Mouse (Mus musculus) C2C12 (cell line): Measurements from ENCODE around the gene Ggnbp2. TPM values are rescaled to one million over a fixed set of nuclear protein-coding genes. Genes with fewer than 3 reads are reported as not detected.
"Not testable (repeated sequence)": the region's sequence is repeated elsewhere in the genome, so short reads cannot be mapped to it uniquely, and the experiment has no call there.

Experiments used
- H3K27me3 ChIP-seq: one replicate; pipeline ENCODE4 v1.6.1; 2011; ENCODE audit not compliant: control insufficient read depth, insufficient read depth, insufficient read length
- H3K36me3 ChIP-seq: one replicate; pipeline ENCODE4 v1.6.1; 2011; ENCODE audit not compliant: control insufficient read depth, insufficient read depth
- H3K4me3 ChIP-seq: one replicate; pipeline ENCODE4 v1.5.1; 2011; ENCODE audit warnings: mild to moderate bottlenecking, control low read depth; ENCODE audit not compliant: poor library complexity, insufficient read depth, severe bottlenecking
- H3K79me2 ChIP-seq: one replicate; pipeline ENCODE4 v1.6.1; 2011; ENCODE audit not compliant: control insufficient read depth, insufficient read depth
- H3K79me3 ChIP-seq: one replicate; pipeline ENCODE4 v1.6.1; 2011; ENCODE audit warnings: low read depth, control low read depth
- H3ac ChIP-seq: one replicate; pipeline ENCODE3; 2011; ENCODE audit warnings: low read depth; ENCODE audit not compliant: control insufficient read depth, insufficient read length
- CEBPB ChIP-seq: IDR thresholded peaks from one replicate; pipeline ENCODE4 v1.6.1; 2011; ENCODE audit warnings: low read depth, mild to moderate bottlenecking, control low read depth, moderate library complexity
- CTCF ChIP-seq: IDR thresholded peaks from one replicate; pipeline ENCODE4 v1.5.1; 2011; ENCODE audit not compliant: control insufficient read depth, insufficient read depth, insufficient read length
- FOSL1 ChIP-seq: IDR thresholded peaks from one replicate; pipeline ENCODE4 v1.8.0; 2011; ENCODE audit warnings: mild to moderate bottlenecking, low read length; ENCODE audit not compliant: poor library complexity, insufficient read depth, severe bottlenecking
- MAX ChIP-seq: IDR thresholded peaks from one replicate; pipeline ENCODE4 v1.6.1; 2011; ENCODE audit warnings: mild to moderate bottlenecking, control low read depth
- MYOD1 ChIP-seq: IDR thresholded peaks from one replicate; pipeline ENCODE4 v1.6.1; 2011; ENCODE audit warnings: low read depth; ENCODE audit not compliant: control insufficient read depth, insufficient read length
- MYOG ChIP-seq: IDR thresholded peaks from one replicate; pipeline ENCODE4 v1.6.1; 2011; ENCODE audit not compliant: control insufficient read depth, insufficient read length; ENCODE audit errors: extremely low read depth
- USF1 ChIP-seq: IDR thresholded peaks from one replicate; pipeline ENCODE4 v1.6.1; 2011; ENCODE audit warnings: low read depth, mild to moderate bottlenecking, control low read depth, moderate library complexity
- polyA plus RNA-seq: library from polyadenylated mRNA; unstranded; fragments of >200 nt; fragmentation: generic; extraction: Trizol; gene quantifications from one replicate; pipeline ENCODE4 v1.2.1, GENCODE M21; 2012; ENCODE audit warnings: missing spikeins

The Ggnbp2 gene
- polyA plus RNA-seq, 1 experiment = 21.1 TPM

DNA sequence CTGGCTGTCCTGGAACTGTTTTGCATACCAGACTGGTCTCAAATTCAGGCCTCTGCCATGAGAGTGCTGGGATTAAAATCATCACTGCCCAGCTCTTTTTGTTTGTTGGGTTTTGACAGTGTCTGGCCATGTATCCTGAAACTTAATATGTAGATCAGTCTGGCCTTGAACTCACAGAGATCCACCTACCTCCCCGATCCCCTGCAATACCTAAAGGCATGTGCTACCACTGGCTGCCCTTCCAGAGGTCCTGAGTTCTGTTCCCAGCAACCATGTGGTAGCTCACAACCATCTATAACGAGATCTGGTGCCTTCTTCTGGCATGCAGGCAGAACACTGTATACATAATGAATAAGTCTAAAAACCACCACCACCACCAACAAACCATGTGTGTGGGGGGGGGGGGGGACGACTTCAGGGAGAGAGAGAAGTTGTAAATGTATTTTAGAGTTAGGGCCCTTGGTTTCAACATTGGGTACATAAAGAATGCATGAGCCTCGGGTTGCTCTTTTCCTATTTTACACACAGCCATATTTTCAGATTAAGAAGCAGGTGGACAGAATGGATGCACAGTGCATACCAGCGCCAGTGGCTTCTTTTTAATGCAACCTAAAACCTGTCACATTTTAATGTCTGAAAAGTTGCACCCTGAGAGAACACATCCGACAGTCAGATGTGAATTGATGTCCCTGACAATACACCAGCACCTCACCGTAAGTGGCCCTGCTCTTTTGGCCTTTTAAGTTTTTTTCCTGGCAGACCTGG lies 8.6 kb upstream of the Ggnbp2 start:
- TF ChIP-seq MYOG = no peak
- no peak for TF ChIP-seq MAX
- no peak for TF ChIP-seq CEBPB
- no peak for TF ChIP-seq USF1
- TF ChIP-seq CTCF = no peak
- no peak for TF ChIP-seq MYOD1
- no peak for TF ChIP-seq FOSL1

DNA sequence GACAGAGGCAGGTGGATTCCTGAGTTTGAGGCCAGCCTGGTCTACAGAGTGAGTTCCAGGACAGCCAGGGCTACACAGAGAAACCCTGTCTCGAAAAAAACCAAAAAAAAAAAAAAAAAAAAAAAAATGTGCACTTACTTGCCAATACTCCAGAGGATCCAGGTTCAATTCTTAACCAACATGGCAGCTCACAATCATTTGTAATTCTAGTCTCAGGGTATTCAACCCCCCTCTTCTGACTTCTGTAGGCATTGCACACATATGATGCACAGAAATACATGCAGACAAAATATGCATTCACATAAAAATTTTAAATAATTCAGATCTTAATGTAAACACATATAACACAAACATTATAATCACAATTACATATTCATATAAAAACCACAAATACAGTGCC lies 5.4 kb upstream of the Ggnbp2 start:
- peaks cover 60% of the 10 kb centered on the region for H3K79me2 ChIP-seq
- H3K27me3 ChIP-seq, H3K4me3 ChIP-seq, H3ac ChIP-seq: not testable (repeated sequence)
- H3K79me3 ChIP-seq = peaks cover 22% of the 10 kb centered on the region
- peaks cover 15% of the 10 kb centered on the region for H3K36me3 ChIP-seq

More for the DNA sequence above, 8.6 kb upstream of the Ggnbp2 start:
- Histone ChIP-seq H3K79me3 (peaks cover 23% of the 10 kb centered on the region), H3K27me3 (no peaks in the 10 kb centered on the region), H3K4me3 (peak overlapping the region; percentile 56), H3ac (peak overlapping the region; percentile 90), H3K79me2 (peaks cover 55% of the 10 kb centered on the region), H3K36me3 (peaks cover 44% of the 10 kb centered on the region)

DNA sequence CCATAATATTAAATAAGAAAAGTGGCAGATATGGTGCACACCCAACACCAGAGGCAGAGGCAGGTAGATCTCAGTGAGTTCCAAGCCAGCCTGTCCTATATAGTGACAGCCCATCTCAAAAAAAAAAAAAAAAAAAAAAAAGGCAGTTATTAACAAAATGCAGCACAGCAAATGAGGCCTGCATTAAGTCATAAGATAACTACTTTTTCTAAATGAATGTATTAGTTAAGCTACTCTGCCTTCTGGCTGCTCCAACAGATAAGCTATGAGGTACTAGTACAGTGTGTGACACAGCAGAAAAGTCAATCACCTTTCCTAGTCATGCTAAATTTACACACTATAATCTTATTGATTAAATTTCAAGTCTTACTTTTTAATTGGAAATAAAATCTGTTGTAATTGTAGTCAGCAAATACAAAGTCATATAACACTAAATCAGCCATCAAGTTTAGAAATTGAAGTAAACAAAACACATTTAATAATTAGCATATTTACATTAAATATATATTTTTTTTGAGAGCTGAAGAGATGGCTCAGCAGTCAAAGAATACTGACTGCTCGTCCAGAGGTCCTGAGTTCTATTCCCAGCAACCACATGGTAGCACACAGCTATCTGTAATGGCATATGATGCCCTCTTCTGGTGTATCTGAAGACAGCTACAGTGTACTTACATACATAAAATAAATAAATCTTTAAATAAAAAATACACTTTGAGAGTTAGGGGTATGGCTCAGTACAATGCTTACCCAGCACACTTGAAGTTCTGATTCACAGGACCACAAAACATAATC lies 2.6 kb upstream of the Ggnbp2 start:
- H3K36me3 ChIP-seq = peaks cover 27% of the 10 kb centered on the region
- H3K27me3 ChIP-seq = no peaks in the 10 kb centered on the region
- TF ChIP-seq MYOG = no peak
- TF ChIP-seq CTCF = no peak
- TF ChIP-seq MYOD1 = no peak
- no peak for TF ChIP-seq CEBPB
- no peak for TF ChIP-seq MAX
- no peak for TF ChIP-seq USF1
- TF ChIP-seq FOSL1 = no peak
- no peak overlapping the region for H3ac ChIP-seq
- no peak overlapping the region for H3K4me3 ChIP-seq
- peaks cover 35% of the 10 kb centered on the region for H3K79me3 ChIP-seq
- H3K79me2 ChIP-seq = peaks cover 56% of the 10 kb centered on the region

DNA sequence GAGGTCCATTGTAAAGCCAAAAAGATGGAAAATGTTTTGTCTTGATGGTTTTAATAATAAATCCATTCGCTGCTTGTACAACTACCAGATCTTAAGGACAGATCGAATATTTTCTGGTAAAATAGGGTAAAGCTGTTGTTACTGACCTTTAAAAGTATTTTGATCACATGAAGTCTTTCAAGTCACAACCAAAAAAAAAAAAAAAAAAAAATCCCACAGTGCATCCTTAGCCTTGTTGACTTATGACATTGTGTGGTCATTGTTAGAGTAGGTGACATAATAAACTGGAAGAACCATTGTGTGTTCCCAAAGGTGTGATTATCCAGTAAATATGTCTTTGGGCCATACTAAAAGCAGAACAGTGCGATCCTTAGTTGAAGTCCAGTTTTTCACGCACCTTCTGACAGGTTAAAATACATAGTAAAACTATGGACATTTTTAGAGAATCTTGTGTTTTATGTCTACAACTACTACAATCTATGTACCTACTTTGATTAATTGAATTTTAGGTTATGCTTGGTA lies 992 bp upstream of the Ggnbp2 start:
- Histone ChIP-seq H3K27me3 (no peaks in the 10 kb centered on the region), H3ac (peak overlapping the region; percentile 91), H3K4me3 (peak overlapping the region; percentile 96), H3K36me3 (peaks cover 27% of the 10 kb centered on the region), H3K79me3 (peaks cover 45% of the 10 kb centered on the region), H3K79me2 (peaks cover 61% of the 10 kb centered on the region)
- TF ChIP-seq MYOG (no peak), FOSL1 (no peak), CEBPB (no peak), MAX (no peak), MYOD1 (no peak), USF1 (no peak), CTCF (no peak)

DNA sequence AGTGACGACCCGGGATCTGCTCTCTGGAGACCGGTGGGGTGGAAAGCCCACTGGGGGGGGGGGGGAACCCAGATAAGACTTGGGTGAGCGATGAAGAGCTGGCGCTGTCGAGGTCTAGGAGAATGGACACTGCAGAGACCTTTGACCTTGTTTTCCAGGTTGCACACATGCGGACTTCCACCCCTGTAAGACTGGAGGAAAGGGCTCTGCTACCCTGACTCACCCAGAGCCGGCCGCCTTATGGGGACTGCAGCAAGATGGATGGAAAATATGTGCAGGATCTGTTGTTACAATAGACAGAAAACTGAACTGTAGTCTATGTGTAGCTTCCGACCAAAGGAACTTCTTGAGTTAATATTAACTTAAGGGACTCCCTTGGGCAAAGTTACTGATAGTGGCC lies 429 bp upstream of the Ggnbp2 start:
- H3K36me3 ChIP-seq = peaks cover 33% of the 10 kb centered on the region
- no peak for TF ChIP-seq USF1
- peak; percentile 2 for TF ChIP-seq MAX
- H3K79me2 ChIP-seq = peaks cover 67% of the 10 kb centered on the region
- peak overlapping the region; percentile 91 for H3ac ChIP-seq
- peak overlapping the region; percentile 96 for H3K4me3 ChIP-seq
- peaks cover 51% of the 10 kb centered on the region for H3K79me3 ChIP-seq
- H3K27me3 ChIP-seq = no peaks in the 10 kb centered on the region

DNA sequence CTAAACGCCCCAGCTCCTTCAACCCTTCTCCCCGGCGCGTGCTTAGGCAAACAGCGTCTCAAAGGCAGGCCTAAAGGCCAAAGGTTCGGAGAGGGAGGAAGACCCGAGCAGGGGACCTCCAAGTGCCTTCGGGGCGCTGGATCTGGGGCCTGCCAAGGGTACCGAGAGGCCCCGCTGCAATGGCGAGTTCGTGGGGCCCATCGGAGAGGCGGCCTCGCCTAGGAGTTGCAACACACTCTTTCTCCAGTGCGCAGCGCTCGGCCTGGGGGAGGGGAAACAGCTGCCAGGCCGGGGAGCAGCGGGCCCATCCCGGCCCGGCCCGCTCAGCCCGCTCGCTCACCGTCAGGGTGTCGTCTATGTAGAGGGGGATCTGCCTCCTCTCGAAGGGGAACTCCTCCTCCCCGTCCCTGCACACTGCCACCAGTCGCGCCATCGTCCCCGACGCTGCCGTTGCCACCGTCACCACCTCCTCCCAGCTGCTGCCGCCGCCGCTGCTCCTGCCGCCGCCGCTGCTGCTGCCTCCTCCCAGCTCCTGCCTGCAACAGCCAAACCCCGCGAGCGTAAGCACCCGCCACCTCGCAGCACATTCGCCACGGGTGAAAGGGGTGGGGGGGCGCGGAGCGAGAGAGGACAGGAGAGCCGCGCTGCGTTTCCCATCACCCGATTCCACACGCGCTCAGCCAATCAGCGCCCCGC lies 932 bp downstream of the Ggnbp2 start:
- Histone ChIP-seq H3K79me3 (peaks cover 64% of the 10 kb centered on the region), H3K27me3 (no peaks in the 10 kb centered on the region), H3K36me3 (peaks cover 46% of the 10 kb centered on the region), H3ac (peak overlapping the region; percentile 74), H3K79me2 (peaks cover 80% of the 10 kb centered on the region), H3K4me3 (peak overlapping the region; percentile 96)
- TF ChIP-seq CEBPB (peak; percentile 71), MAX (peak; percentile 20), MYOG (no peak)
